Mouse (Mus musculus) limb, embryonic 10.5 days (tissue): Measurements from ENCODE around the gene Pmis2. TPM values are rescaled to one million over a fixed set of nuclear protein-coding genes. Genes with fewer than 3 reads are reported as not detected.

Experiments used
- polyA plus RNA-seq: library from polyadenylated mRNA; unstranded; fragments of >200 nt; fragmentation: Nextera tagmentation; extraction: Ambion mirVana; gene quantifications from 2 replicates; pipeline ENCODE4 v1.2.1, GENCODE M21; 2016

The Pmis2 gene
- polyA plus RNA-seq, 1 experiment from 2014 or later, result not detected

Other genes with a start within 250 kb of the Pmis2 start
- 0.55 and 1.2 TPM in 2 replicates for gene Nfkbid, start 249.9 kb downstream of the Pmis2 start, polyA plus RNA-seq
- 8.4 and 13.4 TPM in 2 replicates for gene Aplp1, start 226.1 kb downstream of the Pmis2 start, polyA plus RNA-seq
- gene Kirrel2, start 213.9 kb downstream of the Pmis2 start, polyA plus RNA-seq, result not detected in 2 replicates
- not detected in 2 replicates for gene Nphs1, start 213.3 kb downstream of the Pmis2 start, polyA plus RNA-seq
- gene Prodh2, start 178.0 kb downstream of the Pmis2 start, polyA plus RNA-seq, result not detected in 2 replicates
- gene Arhgap33, start 136.5 kb downstream of the Pmis2 start, polyA plus RNA-seq, result 14.0 and 17.1 TPM in 2 replicates
- 4.7 and 7.0 TPM in 2 replicates for gene Hspb6, start 119.4 kb downstream of the Pmis2 start, polyA plus RNA-seq
- gene Proser3, start 119.3 kb downstream of the Pmis2 start, polyA plus RNA-seq, result 17.8 and 21.6 TPM in 2 replicates
- 42.5 and 45.6 TPM in 2 replicates for gene Lin37, start 111.8 kb downstream of the Pmis2 start, polyA plus RNA-seq
- gene U2af1l4, start 108.3 kb downstream of the Pmis2 start, polyA plus RNA-seq, result 92.5 and 100 TPM in 2 replicates
- 13.4 and 15.3 TPM in 2 replicates for gene Gm49396, start 108.3 kb downstream of the Pmis2 start, polyA plus RNA-seq
- gene Psenen, start 108.0 kb downstream of the Pmis2 start, polyA plus RNA-seq, result 120 and 121 TPM in 2 replicates
- gene Igflr1, start 106.2 kb downstream of the Pmis2 start, polyA plus RNA-seq, result 5.7 and 6.5 TPM in 2 replicates
- gene Kmt2b, start 82.9 kb downstream of the Pmis2 start, polyA plus RNA-seq, result 10.2 and 10.6 TPM in 2 replicates
- gene Zbtb32, start 72.7 kb downstream of the Pmis2 start, polyA plus RNA-seq, result 0.15 and 0.45 TPM in 2 replicates
- 7.9 and 8.2 TPM in 2 replicates for gene Upk1a, start 58.8 kb downstream of the Pmis2 start, polyA plus RNA-seq
- gene Cox6b1, start 45.5 kb downstream of the Pmis2 start, polyA plus RNA-seq, result 776 and 820 TPM in 2 replicates
- gene Etv2, start 35.8 kb downstream of the Pmis2 start, polyA plus RNA-seq, result 1.3 and 2.5 TPM in 2 replicates
- 150 and 151 TPM in 2 replicates for gene Rbm42, start 21.3 kb downstream of the Pmis2 start, polyA plus RNA-seq
- 84.1 and 84.8 TPM in 2 replicates for gene Haus5, start 6.6 kb downstream of the Pmis2 start, polyA plus RNA-seq
- not detected in 2 replicates for gene 2200002J24Rik, start 27.3 kb upstream of the Pmis2 start, polyA plus RNA-seq
- 0.08 and 0.38 TPM in 2 replicates for gene Atp4a, start 40.6 kb upstream of the Pmis2 start, polyA plus RNA-seq
- gene Tmem147, start 57.9 kb upstream of the Pmis2 start, polyA plus RNA-seq, result 153 and 159 TPM in 2 replicates
- 0.43 TPM in 1 of 2 replicates, not detected in the other for gene Gapdhs, start 72.1 kb upstream of the Pmis2 start, polyA plus RNA-seq
- 1.1 and 1.4 TPM in 2 replicates for gene Sbsn, start 79.9 kb upstream of the Pmis2 start, polyA plus RNA-seq
- not detected in 2 replicates for gene Dmkn, start 92.2 kb upstream of the Pmis2 start, polyA plus RNA-seq
- gene Krtdap, start 116.3 kb upstream of the Pmis2 start, polyA plus RNA-seq, result not detected in 2 replicates
- gene Ffar2, start 152.2 kb upstream of the Pmis2 start, polyA plus RNA-seq, result not detected in 2 replicates
- gene Ffar3, start 184.6 kb upstream of the Pmis2 start, polyA plus RNA-seq, result not detected in 2 replicates
- not detected in 2 replicates for gene Ffar1, start 190.0 kb upstream of the Pmis2 start, polyA plus RNA-seq
- 0.59 TPM in 1 of 2 replicates, not detected in the other for gene Cd22, start 208.7 kb upstream of the Pmis2 start, polyA plus RNA-seq
- 0.21 TPM in 1 of 2 replicates, not detected in the other for gene Mag, start 243.3 kb upstream of the Pmis2 start, polyA plus RNA-seq